Mouse (Mus musculus) layer of hippocampus, adult 8-10 months (tissue): ENCODE measurements at regions not wholly inside any gene's neighbourhood (a gene's known extent, or its start where the extent isn't known, plus 50 kb on each side); places are given as distances from the start of the nearest gene placed in this dataset.
A peak's percentile ranks its signal among the peaks of the same experiment; 100 is the strongest.

Source experiments
- DNase-seq, 2 experiments: peaks; one replicate each; pipeline ENCODE4 v3.0.0; 2022; ENCODE audit warnings: low spot score in 2 of 2

GRCm38 (mm10) chr10:126070984-126071713 lies 105.2 kb downstream of the Lrig3 start:
- DNase-seq, result no peak

GRCm38 (mm10) chr10:126071714-126072057 lies 105.7 kb downstream of the Lrig3 start:
- DNase-seq, result no peak

- DNase-seq, result no peak
These were observed 111.5 kb downstream of the Lrig3 start for GRCm38 (mm10) chr10:126077313-126077966.

GRCm38 (mm10) chr10:126082576-126082975 lies 116.6 kb downstream of the Lrig3 start:
- DNase-seq, result no peak

DNA sequence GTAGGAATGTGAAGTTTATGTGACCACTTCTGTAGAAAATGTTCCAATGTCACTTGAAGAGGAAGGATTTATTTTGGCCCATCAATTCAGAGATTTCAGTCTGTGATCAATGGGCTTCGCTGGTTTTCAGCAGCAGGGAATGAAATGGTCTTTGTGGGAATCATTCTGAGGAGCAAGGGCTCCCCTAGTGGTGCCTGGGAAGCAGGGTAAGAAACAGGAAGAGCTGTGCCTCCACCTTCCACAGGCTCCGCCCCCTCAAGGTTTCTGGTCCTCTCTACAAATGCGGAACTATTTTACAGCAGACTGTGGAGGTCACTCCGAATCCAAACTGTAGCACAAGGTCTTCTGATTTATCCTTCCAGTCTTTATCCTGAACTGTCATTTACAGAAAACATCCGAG lies 120.7 kb downstream of the Lrig3 start:
- DNase-seq, result no peak

GRCm38 (mm10) chr10:126094238-126094880 lies 128.4 kb downstream of the Lrig3 start:
- peak; percentile 35 to 58 for DNase-seq

GRCm38 (mm10) chr10:126097896-126098295 lies 131.9 kb downstream of the Lrig3 start:
- DNase-seq, result no peak

- no peak for DNase-seq
These were observed 136.9 kb downstream of the Lrig3 start for GRCm38 (mm10) chr10:126102876-126103275.

GRCm38 (mm10) chr10:126113106-126113505 lies 147.1 kb downstream of the Lrig3 start:
- no peak for DNase-seq

DNA sequence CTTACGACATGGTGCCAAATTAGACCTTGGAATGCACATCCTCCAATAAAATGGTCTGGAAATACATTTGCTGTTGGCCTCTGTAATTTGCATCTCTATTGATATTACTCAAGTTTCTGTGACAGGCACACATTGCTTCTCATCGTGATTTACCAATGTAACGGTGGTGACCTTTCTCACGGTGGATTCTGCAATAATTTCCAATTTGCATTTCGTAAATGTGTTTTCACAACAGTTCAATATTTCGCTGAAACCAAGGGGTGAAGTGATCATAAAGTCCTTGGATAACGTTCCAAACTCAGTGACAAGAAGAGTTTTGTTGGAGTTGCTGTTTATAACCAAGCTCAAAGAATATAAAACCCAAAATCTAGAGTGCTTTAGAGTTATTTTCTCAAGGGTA lies 149.4 kb downstream of the Lrig3 start:
- no peak for DNase-seq

- no peak for DNase-seq
These were observed 155.7 kb downstream of the Lrig3 start for GRCm38 (mm10) chr10:126121626-126122025.

DNA sequence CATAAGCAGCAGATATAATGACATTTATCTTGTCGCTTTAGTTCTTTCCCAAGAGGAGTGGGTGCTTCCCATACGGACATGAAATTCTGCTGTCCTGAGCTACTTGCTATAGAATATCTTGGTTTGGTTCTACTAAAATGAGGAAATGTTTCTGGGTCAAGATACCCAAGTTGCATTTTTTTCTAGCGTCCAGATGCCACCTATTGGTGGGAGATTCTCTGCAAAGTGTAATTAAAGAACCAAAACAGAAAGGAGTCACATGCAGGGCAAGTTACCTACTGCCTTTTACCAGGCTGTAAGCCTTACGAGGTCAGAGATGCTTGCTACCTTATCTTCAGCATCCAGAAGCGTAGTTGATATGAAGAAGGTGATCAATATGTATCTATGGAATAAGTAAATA lies 156.5 kb downstream of the Lrig3 start:
- DNase-seq, result no peak

GRCm38 (mm10) chr10:126133188-126133587 lies 167.2 kb downstream of the Lrig3 start:
- no peak for DNase-seq

- no peak for DNase-seq
These were observed 168.0 kb downstream of the Lrig3 start for GRCm38 (mm10) chr10:126133957-126134356.

- DNase-seq, result no peak
These were observed 172.6 kb downstream of the Lrig3 start for GRCm38 (mm10) chr10:126138585-126138984.

DNA sequence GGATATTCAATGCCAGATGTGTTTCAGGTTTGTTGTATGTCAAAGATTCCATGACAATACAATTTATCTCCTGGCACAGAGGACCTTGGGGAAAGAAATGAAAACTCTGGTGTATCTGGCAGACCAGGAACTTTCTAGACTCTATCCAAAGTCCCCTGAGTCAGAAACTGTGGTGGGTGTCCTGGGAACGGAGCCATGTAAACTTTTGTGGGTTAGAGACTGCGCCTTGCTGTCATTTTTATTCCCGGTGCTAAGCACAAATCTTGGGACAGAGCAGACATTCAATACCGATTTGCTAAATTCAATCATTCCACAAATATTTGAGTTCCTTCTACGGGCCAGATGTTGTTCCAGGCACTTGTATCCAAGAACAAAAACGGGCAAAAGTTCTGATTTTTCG lies 175.6 kb downstream of the Lrig3 start:
- DNase-seq, result no peak

GRCm38 (mm10) chr10:126143833-126144232 lies 177.9 kb downstream of the Lrig3 start:
- peak in 1 of 2 experiments; percentile 19 for DNase-seq

DNA sequence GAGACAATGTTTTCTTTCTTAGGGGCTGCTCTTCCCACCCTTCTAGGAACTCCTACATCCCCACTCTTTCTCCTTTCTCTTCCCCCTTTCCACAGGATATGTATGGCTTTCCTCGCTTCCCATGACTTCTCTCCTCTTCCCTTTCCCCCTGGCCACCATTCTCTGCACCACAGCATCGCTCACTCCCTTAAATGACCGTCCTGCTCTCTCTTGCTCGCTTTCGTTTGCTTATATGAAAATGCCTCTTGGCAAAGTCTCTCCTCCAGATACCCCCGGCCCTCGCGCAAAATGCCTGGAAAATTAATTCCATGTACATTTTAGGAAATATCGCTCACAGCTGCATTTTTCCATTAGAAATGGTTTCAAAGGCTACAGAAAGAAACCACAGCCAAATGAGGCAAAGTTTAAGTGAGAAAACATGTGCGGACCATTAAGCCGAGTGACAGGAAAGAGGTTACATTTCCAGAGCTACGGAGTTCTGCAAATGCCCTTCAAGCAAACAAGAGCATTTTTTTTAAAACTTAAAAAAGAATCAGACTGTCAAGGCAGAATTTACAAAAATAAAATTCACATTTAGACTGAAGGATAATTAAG lies 178.7 kb downstream of the Lrig3 start:
- no peak for DNase-seq

DNA sequence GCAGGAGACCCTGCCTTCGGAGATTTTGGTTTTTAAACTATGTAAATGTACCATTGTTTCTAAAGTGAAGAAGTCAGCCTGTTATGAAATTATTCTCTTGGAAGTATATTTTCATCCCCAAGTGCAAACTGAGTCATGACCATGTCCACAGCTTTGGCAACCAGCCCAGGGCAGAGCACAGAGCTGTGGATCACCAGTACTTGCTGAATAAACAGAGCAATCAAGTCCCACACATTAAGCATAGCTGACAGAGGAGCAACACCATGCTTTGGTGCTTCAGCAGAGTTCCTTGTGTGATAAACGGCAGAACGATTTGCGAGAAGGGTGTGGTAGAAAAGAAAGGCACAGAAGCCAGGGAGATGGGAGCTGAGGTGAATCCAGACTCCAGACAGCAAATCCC lies 191.3 kb downstream of the Lrig3 start:
- no peak for DNase-seq

- DNase-seq, result no peak
These were observed 199.2 kb downstream of the Lrig3 start for GRCm38 (mm10) chr10:126165215-126165614.

GRCm38 (mm10) chr10:126169095-126169873 lies 203.3 kb downstream of the Lrig3 start:
- DNase-seq, result no peak

DNA sequence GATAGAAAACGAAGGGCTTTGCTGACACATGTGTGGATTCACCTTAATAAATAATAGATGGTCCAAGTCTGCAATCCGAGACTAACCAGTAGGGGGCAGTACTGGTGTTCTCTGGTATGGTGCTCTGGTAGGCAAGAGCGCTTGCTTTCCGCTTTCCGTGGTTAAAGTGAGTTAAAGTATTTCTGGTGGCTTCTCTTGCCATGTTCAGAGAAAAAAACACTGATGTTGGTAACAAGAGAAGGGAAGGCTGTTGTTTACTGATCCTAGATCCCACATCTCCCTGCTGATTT lies 203.9 kb downstream of the Lrig3 start:
- DNase-seq, result peak in 1 of 2 experiments; percentile 31
